Mouse (Mus musculus): ENCODE results near the gene Mzt1. TPM values are rescaled to one million over a fixed set of nuclear protein-coding genes. Genes with fewer than 3 reads are reported as not detected.
"Not testable (repeated sequence)": the region's sequence is repeated elsewhere in the genome, so short reads cannot be mapped to it uniquely, and the experiment has no call there.

Mzt1 gene
- 10 to 100 TPM; 43.5 to 48.8 TPM for total RNA-seq (2021)

GRCm38 (mm10) chr14:99046031-99046781 lies at the start of gene Mzt1, which contains the start of gene Bora:
Gene Mzt1 (minus strand): TSS chr14:99046134.
Gene Bora (plus strand): TSS chr14:99046222.
- peak; percentile 91 for DNase-seq

- DNase-seq = no peak
These were observed 43.0 kb upstream of the Mzt1 start for GRCm38 (mm10) chr14:99088947-99089346.

GRCm38 (mm10) chr14:99071146-99071545 lies 25.2 kb upstream of the Mzt1 start:
- DNase-seq = no peak

- no peak for DNase-seq
These were observed 17.2 kb upstream of the Mzt1 start for GRCm38 (mm10) chr14:99063091-99063490.

GRCm38 (mm10) chr14:99060616-99061015 lies 14.7 kb upstream of the Mzt1 start:
- DNase-seq = no peak

- no peak for DNase-seq
These were observed 13.1 kb upstream of the Mzt1 start for GRCm38 (mm10) chr14:99058959-99059586.

GRCm38 (mm10) chr14:99046782-99047181 lies 848 bp upstream of the Mzt1 start:
- DNase-seq = no peak

- DNase-seq = no peak
These were observed 430 bp downstream of the Mzt1 start for GRCm38 (mm10) chr14:99045378-99046030.

GRCm38 (mm10) chr14:99044718-99045117 lies 1.2 kb downstream of the Mzt1 start:
- no peak for DNase-seq

GRCm38 (mm10) chr14:99044096-99044495 lies 1.8 kb downstream of the Mzt1 start:
- DNase-seq = no peak

GRCm38 (mm10) chr14:99043499-99043898 lies 2.4 kb downstream of the Mzt1 start:
- DNase-seq = no peak

GRCm38 (mm10) chr14:99041416-99041815 lies 4.5 kb downstream of the Mzt1 start:
- DNase-seq = no peak

GRCm38 (mm10) chr14:99039308-99039707 lies 6.6 kb downstream of the Mzt1 start:
- DNase-seq = not testable (repeated sequence)

GRCm38 (mm10) chr14:99037703-99038102 lies 8.2 kb downstream of the Mzt1 start:
- no peak for DNase-seq

GRCm38 (mm10) chr14:99036039-99036438 lies 9.9 kb downstream of the Mzt1 start:
- DNase-seq = no peak

GRCm38 (mm10) chr14:99034851-99035250 lies 11.1 kb downstream of the Mzt1 start:
- DNase-seq = not testable (repeated sequence)

GRCm38 (mm10) chr14:99032596-99032995 lies 13.3 kb downstream of the Mzt1 start:
- no peak for DNase-seq

- DNase-seq = no peak
These were observed 14.5 kb downstream of the Mzt1 start for GRCm38 (mm10) chr14:99031337-99031873.

- no peak for DNase-seq
These were observed 15.9 kb downstream of the Mzt1 start for GRCm38 (mm10) chr14:99029987-99030386.

- DNase-seq = no peak
These were observed 23.4 kb downstream of the Mzt1 start for GRCm38 (mm10) chr14:99022346-99023086.

- DNase-seq = no peak
These were observed 26.7 kb downstream of the Mzt1 start for GRCm38 (mm10) chr14:99019136-99019808.

- no peak for DNase-seq
These were observed 27.2 kb downstream of the Mzt1 start for GRCm38 (mm10) chr14:99018691-99019090.

All from heart, postnatal 4 days (tissue).